Mouse (Mus musculus): Measurements from ENCODE around the gene Hyou1. TPM values are rescaled to one million over a fixed set of nuclear protein-coding genes. Genes with fewer than 3 reads are reported as not detected.
"Not testable (repeated sequence)": the region's sequence is repeated elsewhere in the genome, so short reads cannot be mapped to it uniquely, and the experiment has no call there.

Hyou1 gene
- polyA plus RNA-seq, 1 experiment from 2014 or later: 18.5 TPM

DNA sequence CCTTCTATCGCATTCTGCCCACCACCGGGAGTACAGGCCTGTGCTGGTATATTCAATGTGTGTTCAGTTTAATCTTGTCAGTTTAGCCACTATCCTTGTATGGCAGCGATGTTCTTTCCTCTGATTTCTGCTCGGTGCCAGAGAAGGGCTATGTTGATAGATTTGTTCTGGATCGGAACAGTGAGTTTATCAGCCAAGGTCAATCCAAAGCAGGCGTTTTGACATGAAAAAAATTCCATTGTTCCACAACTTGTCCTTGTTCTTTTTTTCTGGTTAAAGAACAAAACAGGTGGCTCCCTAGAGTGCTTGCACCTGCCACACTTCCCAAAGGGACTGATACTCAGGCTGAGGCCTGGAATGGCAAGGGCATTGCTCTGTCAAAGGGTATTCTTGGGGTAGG lies 3.1 kb upstream of the Hyou1 start:
- peaks cover 3% of the 10 kb centered on the region; the same call in 1 of the 2 replicates for H3K4me1 ChIP-seq (replicated peaks; ENCODE audit: control insufficient read depth, insufficient read depth)
- TF ChIP-seq CTCF (IDR thresholded peaks at IDR 0.05; ENCODE audit: low read depth): no peak
- H3K4me3 ChIP-seq (ENCODE audit: low read depth, low read length): no peak overlapping the region
- no peak overlapping the region for H3K27ac ChIP-seq (replicated peaks)
- H3K27me3 ChIP-seq (ENCODE audit: control insufficient read depth, insufficient read depth, low read length): no peaks in the 10 kb centered on the region
- ATAC-seq (ENCODE audit: low FRiP score, low TSS enrichment) (no peak), DNase-seq (ENCODE audit: low spot score) (no peak)
- no peak overlapping the region for H3K4me2 ChIP-seq (replicated peaks; ENCODE audit: low read depth)
- 71% methylated on average over 6 of the region's 6 CpGs for WGBS
- H3K36me3 ChIP-seq (ENCODE audit: control insufficient read depth, insufficient read depth, low read length): no peaks in the 10 kb centered on the region
- no peak overlapping the region for H3K9ac ChIP-seq (ENCODE audit: low read length)
- no peaks in the 10 kb centered on the region for H3K9me3 ChIP-seq (ENCODE audit: control insufficient read depth, low read length)

- H3K9me3 ChIP-seq (ENCODE audit: control insufficient read depth, low read length); ATAC-seq (ENCODE audit: low FRiP score, low TSS enrichment); H3K27ac ChIP-seq (replicated peaks); DNase-seq (ENCODE audit: low spot score); H3K4me2 ChIP-seq (replicated peaks; ENCODE audit: low read depth); H3K9ac ChIP-seq (ENCODE audit: low read length); H3K36me3 ChIP-seq (ENCODE audit: control insufficient read depth, insufficient read depth, low read length); H3K27me3 ChIP-seq (ENCODE audit: control insufficient read depth, insufficient read depth, low read length); H3K4me1 ChIP-seq (replicated peaks; ENCODE audit: control insufficient read depth, insufficient read depth); H3K4me3 ChIP-seq (ENCODE audit: low read depth, low read length): not testable (repeated sequence)
- WGBS: 83% methylated on average over 2 of the region's 2 CpGs
Measured at GRCm38 (mm10) chr9:44377335-44377734, 2.0 kb upstream of the Hyou1 start.

GRCm38 (mm10) chr9:44378153-44378730 lies 1.0 kb upstream of the Hyou1 start:
- H3K4me3 ChIP-seq (ENCODE audit: low read depth, low read length): peak overlapping the region; percentile 79; the same call in 1 of the 2 replicates
- peak overlapping the region; percentile 56 for H3K4me2 ChIP-seq (replicated peaks; ENCODE audit: low read depth)
- TF ChIP-seq CTCF (IDR thresholded peaks at IDR 0.05; ENCODE audit: low read depth) (no peak), EP300 (optimal IDR thresholded peaks at IDR 0.05) (no peak)
- WGBS: 81% methylated on average over 5 of the region's 5 CpGs
- H3K27me3 ChIP-seq (ENCODE audit: control insufficient read depth, insufficient read depth, low read length): no peaks in the 10 kb centered on the region
- H3K36me3 ChIP-seq (ENCODE audit: control insufficient read depth, insufficient read depth, low read length): peaks cover 12% of the 10 kb centered on the region
- no peak for DNase-seq (ENCODE audit: low spot score)
- H3K27ac ChIP-seq (replicated peaks): no peak overlapping the region
- no peak for ATAC-seq (ENCODE audit: low FRiP score, low TSS enrichment)
- no peaks in the 10 kb centered on the region for H3K9me3 ChIP-seq (ENCODE audit: control insufficient read depth, low read length)
- peaks cover 3% of the 10 kb centered on the region; the same call in 1 of the 2 replicates for H3K4me1 ChIP-seq (replicated peaks; ENCODE audit: control insufficient read depth, insufficient read depth)
- no peak overlapping the region for H3K9ac ChIP-seq (ENCODE audit: low read length)

DNA sequence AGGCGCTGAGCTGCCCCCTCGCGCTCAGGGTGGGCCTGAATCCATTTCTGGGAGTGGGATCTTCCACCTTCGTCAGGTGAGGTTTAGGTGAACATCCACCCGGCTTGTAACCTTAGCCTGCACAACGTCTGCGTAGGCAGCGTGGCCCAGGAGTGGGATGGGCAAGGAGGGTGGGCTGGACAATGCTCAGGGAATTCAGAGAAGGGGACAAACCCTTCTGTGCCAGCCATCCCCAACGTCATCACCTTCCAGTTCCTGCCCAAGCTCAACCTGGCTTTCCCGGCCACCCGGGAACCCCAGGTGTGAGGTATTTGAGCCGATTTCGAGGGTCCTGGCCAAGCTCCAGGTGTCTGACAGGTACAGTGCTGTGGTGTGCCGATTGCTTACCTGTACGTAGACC lies 572 bp downstream of the Hyou1 start:
- H3K27me3 ChIP-seq (ENCODE audit: control insufficient read depth, insufficient read depth, low read length): no peaks in the 10 kb centered on the region
- H3K36me3 ChIP-seq (ENCODE audit: control insufficient read depth, insufficient read depth, low read length): peaks cover 20% of the 10 kb centered on the region
- ATAC-seq (ENCODE audit: low FRiP score, low TSS enrichment): peak; percentile 2; the same call in 1 of the 2 replicates
- 2% methylated on average over 15 of the region's 15 CpGs for WGBS
- DNase-seq (ENCODE audit: low spot score): no peak
- H3K27ac ChIP-seq (replicated peaks): peak overlapping the region; percentile 88
- peak overlapping the region; percentile 94 for H3K4me2 ChIP-seq (replicated peaks; ENCODE audit: low read depth)
- peak overlapping the region; percentile 87 for H3K9ac ChIP-seq (ENCODE audit: low read length)
- peak overlapping the region; percentile 79 for H3K4me3 ChIP-seq (ENCODE audit: low read depth, low read length)
- TF ChIP-seq EP300 (optimal IDR thresholded peaks at IDR 0.05) (no peak), CTCF (IDR thresholded peaks at IDR 0.05; ENCODE audit: low read depth) (no peak)
- H3K4me1 ChIP-seq (replicated peaks; ENCODE audit: control insufficient read depth, insufficient read depth): peaks cover 3% of the 10 kb centered on the region; the same call in 1 of the 2 replicates
- H3K9me3 ChIP-seq (ENCODE audit: control insufficient read depth, low read length): no peaks in the 10 kb centered on the region

GRCm38 (mm10) chr9:44384596-44384995 lies 5.3 kb downstream of the Hyou1 start:
- TF ChIP-seq CTCF (IDR thresholded peaks at IDR 0.05; ENCODE audit: low read depth) (no peak), EP300 (optimal IDR thresholded peaks at IDR 0.05) (no peak)
- H3K4me3 ChIP-seq (ENCODE audit: low read depth, low read length): no peak overlapping the region
- peaks cover 41% of the 10 kb centered on the region for H3K36me3 ChIP-seq (ENCODE audit: control insufficient read depth, insufficient read depth, low read length)
- 87% methylated on average over 13 of the region's 13 CpGs for WGBS
- no peaks in the 10 kb centered on the region for H3K9me3 ChIP-seq (ENCODE audit: control insufficient read depth, low read length)
- H3K4me2 ChIP-seq (replicated peaks; ENCODE audit: low read depth): no peak overlapping the region
- H3K27ac ChIP-seq (replicated peaks): no peak overlapping the region
- DNase-seq (ENCODE audit: low spot score): no peak
- H3K4me1 ChIP-seq (replicated peaks; ENCODE audit: control insufficient read depth, insufficient read depth): peaks cover 3% of the 10 kb centered on the region; the same call in 1 of the 2 replicates
- H3K27me3 ChIP-seq (ENCODE audit: control insufficient read depth, insufficient read depth, low read length): no peaks in the 10 kb centered on the region
- H3K9ac ChIP-seq (ENCODE audit: low read length): no peak overlapping the region
- ATAC-seq (ENCODE audit: low FRiP score, low TSS enrichment): no peak

DNA sequence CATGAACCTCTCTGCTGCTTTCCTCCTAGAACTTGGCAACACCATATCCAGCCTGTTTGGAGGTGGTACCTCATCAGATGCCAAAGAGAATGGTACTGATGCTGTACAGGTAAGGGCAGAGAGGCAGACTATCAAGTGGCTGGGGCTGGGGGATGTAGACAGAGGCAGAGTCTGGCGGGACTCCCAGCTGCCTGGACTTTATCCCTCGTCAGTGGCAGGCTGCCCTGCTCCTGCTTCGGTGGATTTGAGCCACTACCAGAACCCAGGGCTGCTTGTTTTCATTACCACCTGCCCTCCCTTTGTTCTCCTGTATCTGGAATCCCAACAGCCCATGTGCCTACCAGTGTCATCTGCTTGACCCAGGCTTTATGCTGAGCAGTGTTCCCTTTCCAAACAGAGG lies 7.9 kb downstream of the Hyou1 start:
- Histone ChIP-seq H3K27me3 (ENCODE audit: control insufficient read depth, insufficient read depth, low read length) (no peaks in the 10 kb centered on the region), H3K27ac (replicated peaks) (no peak overlapping the region), H3K36me3 (ENCODE audit: control insufficient read depth, insufficient read depth, low read length) (peaks cover 35% of the 10 kb centered on the region), H3K9me3 (ENCODE audit: control insufficient read depth, low read length) (no peaks in the 10 kb centered on the region), H3K4me1 (replicated peaks; ENCODE audit: control insufficient read depth, insufficient read depth) (no peaks in the 10 kb centered on the region), H3K4me3 (ENCODE audit: low read depth, low read length) (no peak overlapping the region), H3K4me2 (replicated peaks; ENCODE audit: low read depth) (no peak overlapping the region), H3K9ac (ENCODE audit: low read length) (no peak overlapping the region)
- TF ChIP-seq EP300 (optimal IDR thresholded peaks at IDR 0.05): no peak
- TF ChIP-seq CTCF (IDR thresholded peaks at IDR 0.05; ENCODE audit: low read depth): no peak
- 60% methylated on average over 3 of the region's 3 CpGs for WGBS
- ATAC-seq (ENCODE audit: low FRiP score, low TSS enrichment) (no peak), DNase-seq (ENCODE audit: low spot score) (no peak)

All from stomach, postnatal 0 days (tissue).